Mouse (Mus musculus) heart, postnatal 25 days (tissue): Measurements from ENCODE around the gene A630023A22Rik. TPM values are rescaled to one million over a fixed set of nuclear protein-coding genes. Genes with fewer than 3 reads are reported as not detected.

Experiments used
- DNase-seq: peaks from one replicate; pipeline ENCODE4 v3.0.0; 2022; ENCODE audit warnings: low spot score
- intact Hi-C: fragments of 180-260 bp; cut with DNase I; formaldehyde crosslinking; loops from one replicate; pipeline ENCODE4 v1.15.1; 2025
- total RNA-seq, 2 experiments: library from RNA; stranded (reverse); gene quantifications; 2 replicates each; pipeline ENCODE4 v1.2.3; 2021

Gene A630023A22Rik
- not detected for total RNA-seq

DNA sequence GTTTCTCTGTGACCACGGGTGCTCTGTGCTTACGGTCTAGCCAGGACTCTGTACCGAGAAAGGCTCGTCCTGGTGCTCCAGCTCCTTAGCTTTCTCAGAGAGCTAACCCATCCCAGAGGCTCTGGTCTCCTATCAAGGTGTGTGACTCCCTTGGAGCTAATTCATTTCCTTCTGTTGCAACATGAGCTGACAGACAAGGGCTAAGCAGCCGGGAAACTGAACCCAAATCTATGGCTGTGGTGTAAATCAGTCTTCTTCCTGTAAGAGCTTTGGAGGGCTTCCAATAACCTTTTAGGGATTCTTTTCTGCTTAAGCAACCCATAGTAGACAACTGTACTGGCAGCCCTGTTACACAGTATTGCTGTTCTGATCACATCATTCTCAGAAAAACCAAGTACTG lies at the start of gene A630023A22Rik:
A630023A22Rik (minus strand) TSS at position 154 of the 400 bp plus-strand sequence.
- intact Hi-C loops: no loop called here
- no peak for DNase-seq

DNA sequence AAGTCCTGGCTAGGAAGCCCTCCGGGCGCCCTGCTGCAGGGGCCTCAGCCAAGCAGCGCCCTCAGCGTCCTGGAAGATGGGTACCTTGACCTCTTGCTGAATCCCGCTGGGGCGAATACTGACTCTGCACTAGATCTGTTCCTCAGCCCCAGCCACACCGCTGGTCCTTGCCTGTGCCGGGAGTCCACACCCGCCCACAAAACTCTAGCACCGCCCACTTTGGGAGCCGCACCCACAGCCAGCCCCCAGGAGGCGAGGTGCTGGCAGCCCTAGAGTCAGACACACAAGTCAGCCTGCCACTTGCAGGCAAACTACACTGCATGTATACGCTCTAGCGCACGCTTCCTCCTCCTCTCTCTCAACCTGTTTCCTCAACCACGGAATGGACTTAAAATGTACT lies 49.8 kb upstream of the A630023A22Rik start, which contains the start of gene Npy4r:
Npy4r (minus strand) TSS at position 148 of the 400 bp plus-strand sequence.
- DNase-seq: peak; percentile 40
- intact Hi-C loops: loop anchor here (5.0 kb wide), 1 partner anchor 45 kb away; no protein-coding TSS in a partner anchor

DNA sequence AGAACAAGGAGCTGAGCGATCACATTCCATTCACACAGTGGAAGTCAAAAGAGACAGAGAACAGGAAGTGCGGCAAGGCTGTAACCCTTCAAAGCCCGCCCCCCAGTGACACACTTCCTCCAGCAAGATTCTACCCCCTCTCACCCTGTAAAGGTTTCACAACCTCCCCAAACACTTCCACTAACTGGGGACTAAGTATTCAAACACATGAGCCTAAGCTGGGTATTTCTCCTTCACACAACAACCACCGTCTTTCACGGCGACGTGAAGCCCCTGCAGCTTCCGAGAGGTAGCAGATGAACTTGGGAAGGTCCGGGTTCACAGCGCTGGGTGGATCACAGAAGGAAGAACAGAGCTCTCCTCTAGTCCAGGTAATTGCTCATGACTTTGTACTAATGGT lies 40.4 kb upstream of the A630023A22Rik start:
- intact Hi-C loops: no loop called here

DNA sequence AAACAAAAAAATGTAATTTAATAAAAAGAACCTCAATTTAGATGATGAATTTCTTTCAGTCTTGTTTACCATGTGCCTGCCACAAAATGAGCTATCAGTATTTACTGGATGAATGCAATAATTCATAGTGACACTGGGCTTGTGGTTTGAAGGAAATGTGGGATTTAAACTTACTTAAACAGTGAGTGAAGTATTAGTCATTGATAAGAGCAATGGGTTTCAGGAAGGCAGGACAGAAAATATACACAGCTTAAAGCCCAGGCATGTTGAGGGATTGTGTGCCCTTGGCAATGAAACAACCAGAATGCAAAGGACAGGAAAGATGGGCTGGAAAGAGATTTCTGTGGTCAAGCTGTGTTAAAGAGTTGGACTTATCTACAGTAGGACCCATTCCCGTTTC lies 39.8 kb upstream of the A630023A22Rik start:
- DNase-seq: no peak
- intact Hi-C loops: no loop called here

More for the DNA sequence above, 40.4 kb upstream of the A630023A22Rik start:
- DNase-seq: no peak

DNA sequence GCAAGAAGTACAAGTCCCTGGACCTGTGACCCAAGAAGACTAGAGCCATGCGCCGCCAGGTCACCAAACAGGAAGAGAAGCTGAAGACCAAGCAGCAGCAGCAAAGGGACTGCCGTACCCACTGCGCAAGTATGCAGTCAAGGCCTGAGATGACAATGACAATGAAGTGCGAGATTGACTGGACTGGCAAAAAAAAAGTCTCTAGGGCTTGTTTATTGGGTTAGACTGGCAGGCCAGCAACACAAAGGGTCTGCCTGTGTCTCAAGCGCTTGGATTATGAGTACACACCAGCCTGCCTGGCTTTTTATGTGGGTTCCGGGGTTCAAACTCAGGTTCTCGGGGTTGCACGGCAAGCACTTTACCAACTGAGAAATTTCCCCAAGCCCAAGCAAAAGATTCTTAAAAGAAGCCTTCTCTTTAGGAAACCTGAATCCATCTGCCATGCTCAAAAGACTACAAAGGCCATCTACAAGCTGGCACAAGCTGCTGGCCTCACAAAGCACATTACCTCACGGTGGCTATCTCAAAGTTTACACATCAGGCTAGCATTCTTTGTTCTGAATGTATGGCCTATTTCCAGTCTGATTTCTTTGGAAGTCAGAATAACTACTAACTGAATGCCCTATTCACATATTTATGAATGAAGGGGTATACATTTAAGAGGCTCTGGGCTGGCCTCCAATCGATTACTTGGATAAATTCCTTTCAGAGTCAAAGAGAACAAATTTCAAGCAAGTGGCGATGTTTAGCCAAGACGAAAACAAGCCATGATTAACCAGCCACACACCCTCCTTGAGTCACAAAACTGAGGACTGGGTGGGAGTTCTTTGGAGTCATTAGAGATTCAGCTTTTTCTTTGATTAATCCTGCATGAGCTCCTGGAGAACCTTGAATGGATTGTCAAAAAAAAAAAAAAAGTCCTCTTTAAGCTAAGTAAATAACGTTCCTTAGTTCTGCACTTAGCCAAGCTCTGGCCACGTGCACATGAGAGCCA lies 37.4 kb upstream of the A630023A22Rik start:
- DNase-seq: no peak
- intact Hi-C loops: no loop called here

DNA sequence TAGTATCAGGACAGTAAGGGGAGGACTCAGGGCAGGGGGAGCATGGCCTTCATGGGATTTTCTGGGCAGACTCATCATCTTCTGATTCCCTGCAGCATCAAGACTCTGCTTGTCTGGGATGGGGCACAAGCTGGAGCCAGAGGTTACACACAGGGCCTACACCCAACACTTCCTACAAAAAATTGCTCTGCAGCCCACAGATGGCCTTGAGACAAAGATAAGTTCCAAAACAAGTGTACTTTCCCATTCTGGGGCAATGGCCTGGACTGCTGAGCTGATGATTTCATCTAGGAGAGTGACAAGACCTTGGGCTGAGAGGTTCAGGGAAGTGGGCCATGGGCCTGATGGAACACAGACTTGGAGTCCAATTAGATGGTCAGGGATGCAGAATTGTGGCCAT lies 32.8 kb upstream of the A630023A22Rik start:
- intact Hi-C loops: no loop called here
- no peak for DNase-seq

DNA sequence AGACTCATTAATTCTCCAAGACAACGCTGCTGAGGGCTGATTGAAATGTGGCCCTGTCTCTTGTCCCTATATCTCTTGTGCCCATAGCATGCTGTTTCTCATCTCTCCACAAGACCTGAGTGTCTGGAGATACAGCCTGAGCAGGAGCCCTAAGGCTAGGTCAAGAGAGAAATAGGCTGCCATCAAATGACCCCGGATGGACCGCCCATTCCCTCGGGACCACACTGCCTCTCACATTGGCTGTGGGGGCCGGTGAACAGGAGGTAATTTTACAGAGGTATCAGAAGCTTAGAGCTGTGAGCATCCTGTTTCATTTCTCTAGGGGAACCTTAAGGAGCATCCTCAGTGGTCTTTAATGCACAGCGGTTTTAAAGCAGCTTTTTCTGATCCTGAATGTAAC lies 28.7 kb upstream of the A630023A22Rik start:
- intact Hi-C loops: no loop called here
- DNase-seq: no peak

DNA sequence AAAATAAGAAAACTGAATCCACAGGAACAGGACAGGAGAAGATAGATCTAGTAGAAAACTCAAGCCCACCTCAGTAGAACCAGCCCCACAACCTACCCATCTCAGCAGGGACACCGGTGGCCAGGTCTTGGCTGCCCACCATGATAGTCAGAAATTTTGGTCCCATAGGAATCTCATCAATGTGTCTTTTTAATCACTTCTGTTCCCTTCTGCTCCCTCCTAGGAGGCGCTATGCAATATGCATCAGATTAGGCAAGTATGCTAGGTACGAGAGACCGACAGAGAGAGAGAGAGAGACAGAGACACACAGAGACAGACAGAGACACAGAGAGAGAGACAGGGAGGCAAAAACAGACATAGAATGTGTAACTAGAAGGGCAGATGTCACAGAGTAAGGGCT lies 19.1 kb upstream of the A630023A22Rik start:
- no peak for DNase-seq
- intact Hi-C loops: no loop called here

DNA sequence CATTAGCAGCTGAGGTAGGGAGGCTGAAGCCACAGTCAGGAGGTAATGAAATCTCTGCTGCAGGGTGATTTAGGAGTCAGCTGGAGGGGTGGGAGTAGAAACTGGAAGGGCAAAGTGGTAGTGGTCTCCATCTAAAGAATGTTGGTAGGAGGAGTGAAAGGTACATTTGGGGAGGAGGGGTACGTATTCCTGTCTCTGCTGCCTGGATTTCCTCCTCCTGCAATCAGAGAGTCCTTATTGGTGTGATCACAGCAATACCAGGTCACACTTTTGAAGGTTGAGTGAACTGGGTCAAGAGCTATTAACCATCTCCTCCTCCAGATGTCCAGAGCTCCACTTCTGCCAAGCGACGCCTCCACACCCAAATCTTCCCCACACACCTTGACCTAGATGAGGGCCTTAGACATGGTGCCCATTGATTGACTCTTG lies 18.4 kb upstream of the A630023A22Rik start:
- intact Hi-C loops: no loop called here
- no peak for DNase-seq

DNA sequence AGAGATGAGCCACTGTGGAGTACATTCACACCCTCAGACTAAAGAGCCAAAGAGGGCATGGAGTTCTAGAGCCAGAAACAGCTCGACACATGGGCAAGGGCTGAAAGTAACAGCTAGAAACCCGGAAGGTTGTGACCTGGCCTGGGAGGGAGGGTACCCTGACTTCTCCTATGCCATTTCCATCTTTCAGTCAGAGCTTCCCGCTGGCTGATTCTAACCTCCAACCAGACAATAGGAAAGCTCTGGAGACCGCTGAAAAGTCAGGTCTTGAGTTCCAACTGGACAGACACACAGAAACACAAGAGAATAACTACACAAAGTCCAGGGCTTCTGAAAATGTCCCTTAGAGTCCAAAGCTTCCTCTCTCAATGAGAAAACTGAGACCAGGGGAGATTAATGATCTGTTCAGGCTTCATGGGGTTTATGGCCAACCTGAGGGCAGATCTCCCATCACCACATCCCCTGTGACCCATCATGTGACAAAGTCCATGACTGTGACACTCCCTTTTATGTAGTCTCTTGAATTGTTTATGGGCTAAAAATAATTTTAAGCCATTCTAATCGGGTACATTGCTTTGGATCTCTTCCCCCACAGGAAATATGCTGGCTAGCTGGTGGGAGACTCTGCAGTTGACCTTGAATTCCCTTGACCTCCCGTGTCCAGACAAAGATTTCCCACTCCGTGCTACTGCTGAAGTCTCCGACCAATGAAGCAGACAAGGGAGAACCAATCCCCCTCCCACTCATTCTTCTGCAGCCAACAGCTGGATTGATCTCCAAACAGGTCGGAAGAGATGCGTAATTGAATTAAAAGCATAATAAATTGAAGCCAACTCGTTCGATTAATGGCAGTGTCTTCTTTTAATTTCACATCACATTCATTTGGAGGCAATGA lies 17.7 kb upstream of the A630023A22Rik start:
- DNase-seq: no peak
- intact Hi-C loops: no loop called here

DNA sequence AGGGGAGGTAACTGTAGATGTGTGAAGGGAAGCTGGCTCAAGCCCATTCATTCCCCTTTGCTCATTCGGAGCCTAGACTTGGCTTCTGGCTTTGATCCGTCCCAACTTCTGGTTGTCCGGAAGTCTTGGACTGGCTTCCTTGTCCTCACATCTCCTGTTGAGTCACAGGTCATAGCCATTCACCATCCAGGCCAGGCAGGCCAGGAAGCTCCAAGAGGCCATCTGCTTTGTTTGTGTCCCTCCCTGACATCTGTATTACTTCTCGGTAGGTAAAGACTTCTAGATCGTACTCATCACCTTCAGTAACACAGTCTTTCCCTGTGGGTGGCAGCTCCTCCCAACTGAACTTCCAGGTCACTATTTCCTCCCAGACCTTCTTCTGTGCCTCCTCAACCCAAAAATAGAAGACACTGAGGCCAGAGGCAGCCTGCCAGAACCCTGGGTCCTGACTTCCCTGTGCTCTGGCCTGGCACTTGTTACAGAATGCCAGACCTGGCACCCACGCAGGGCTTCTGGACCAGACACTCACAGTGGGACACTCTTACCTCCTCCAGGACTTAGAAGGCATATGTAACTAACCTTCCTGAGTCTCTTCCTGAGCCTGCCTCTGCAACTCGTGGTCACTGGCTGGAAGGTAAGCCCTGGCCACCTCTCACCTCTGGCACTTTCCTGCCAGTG lies 16.6 kb upstream of the A630023A22Rik start:
- DNase-seq: no peak
- intact Hi-C loops: no loop called here

DNA sequence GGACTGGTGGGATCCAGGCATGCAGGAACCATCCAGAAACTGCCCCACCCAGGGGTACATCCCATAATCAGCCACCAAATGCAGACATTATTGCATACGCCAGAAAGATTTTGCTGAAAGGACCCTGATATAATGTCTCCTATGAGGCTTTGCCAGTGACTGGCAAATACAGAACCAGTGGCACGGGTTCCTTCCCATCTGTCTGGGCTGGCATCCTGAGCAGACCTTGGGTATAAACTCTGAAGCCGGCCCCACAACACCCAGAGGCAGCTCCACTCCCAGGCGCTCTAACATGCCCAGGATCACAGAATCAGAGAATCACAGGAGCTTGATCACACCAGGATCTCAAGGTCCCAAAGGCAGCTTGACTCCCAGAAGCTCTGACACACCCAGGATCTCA lies 11.8 kb upstream of the A630023A22Rik start:
- intact Hi-C loops: no loop called here
- no peak for DNase-seq

DNA sequence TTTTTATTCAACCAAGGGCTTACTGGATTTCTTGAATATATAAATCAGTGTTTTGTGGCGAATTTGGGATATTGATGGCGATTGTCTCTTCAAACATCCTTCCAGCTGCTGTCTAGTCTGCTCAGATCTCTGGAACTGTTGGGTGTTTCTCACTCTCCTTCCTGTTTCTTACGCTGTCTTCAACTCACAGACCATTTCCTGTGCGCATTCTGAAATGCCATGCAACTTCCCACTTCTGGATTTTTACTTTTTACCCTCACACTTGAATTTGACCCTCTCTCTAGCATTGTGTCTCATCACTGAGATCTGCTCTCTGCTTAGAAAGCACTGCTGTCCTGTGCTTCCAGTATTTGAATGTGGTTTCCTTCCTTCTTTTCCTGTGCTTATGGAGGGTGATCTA lies 5.0 kb upstream of the A630023A22Rik start:
- DNase-seq: no peak
- intact Hi-C loops: loop anchor here (5.0 kb wide), 1 partner anchor 45 kb away; the partner anchor contains the start of gene Npy4r

DNA sequence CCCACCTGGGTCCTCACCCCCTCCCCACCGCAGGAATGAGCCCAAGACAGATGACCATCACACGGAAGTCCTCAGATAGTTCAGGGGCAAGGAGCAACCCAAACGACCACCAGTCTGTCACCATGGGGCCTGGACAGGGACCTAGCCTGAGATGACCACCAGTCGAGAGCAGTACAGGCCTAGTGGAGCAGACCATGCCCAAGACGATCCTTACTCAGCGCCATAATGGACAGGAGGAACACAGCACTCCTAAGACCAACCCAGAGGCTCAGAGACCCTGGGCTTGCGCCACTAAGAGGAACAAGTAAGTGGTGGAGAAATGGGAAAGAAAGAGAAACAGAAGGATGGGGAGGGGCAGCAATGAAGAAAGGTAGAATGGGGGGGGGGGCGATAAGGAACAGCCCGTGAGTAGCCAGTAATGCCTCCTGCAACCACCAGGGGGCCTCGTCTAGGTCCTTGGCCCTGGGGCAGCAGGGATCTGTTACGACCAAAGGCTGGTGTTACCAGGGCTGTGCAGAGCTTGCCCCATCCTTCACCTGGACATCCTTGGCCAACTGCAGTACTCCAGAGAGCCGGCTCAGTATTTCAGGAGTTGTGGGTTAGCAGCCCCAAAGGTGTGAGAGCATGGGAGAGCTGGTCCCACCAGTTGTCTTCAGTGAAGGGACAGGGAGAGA lies 4.0 kb upstream of the A630023A22Rik start:
- no peak for DNase-seq
- intact Hi-C loops: loop anchor here (5.0 kb wide), 1 partner anchor 46 kb away; the partner anchor contains the start of gene Npy4r

DNA sequence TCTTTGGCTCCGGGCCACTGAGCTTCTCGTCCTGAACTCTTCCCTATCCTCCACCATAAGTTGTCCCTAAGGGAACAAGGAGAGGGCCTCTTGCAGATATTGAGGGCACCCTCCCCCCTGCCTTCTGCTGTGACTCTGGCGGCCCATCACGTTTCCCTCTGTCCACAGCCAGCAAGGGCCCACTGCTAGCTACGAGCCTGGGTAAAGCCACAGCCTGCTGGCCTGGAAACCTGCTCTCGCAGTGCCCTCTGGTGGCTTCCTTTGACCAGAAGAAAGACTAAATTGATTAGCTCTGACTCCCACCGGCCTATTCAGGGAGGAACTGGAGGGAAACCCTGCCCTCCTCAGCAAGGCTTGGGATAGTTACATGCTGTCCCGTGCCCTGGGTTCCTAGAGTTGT lies 2.3 kb upstream of the A630023A22Rik start:
- intact Hi-C loops: loop anchor here (1.0 to 5.0 kb wide), 3 partner anchors 25 to 146 kb away; partner anchors contain the start of gene Npy4r
- DNase-seq: peak; percentile 51

DNA sequence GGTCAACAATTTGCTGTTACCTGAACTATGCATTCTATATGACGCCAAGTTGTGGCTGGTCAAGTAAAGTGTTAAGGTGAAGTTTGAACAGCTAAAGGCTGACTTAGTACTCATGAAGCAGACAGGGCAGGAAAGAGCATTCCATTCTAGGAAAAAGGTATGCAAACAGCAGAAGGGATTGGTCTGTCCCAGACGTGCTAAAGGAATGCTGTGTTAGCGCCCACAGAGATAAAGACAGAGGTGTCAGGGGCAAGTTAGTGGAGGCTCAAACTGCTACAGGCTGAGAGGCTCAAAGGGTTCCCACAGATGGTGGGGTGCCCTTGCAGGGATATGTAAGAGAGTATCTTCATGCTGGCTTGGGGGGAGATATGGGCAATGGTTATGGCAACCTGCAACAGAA lies 1.3 kb upstream of the A630023A22Rik start:
- intact Hi-C loops: loop anchor here (1.0 to 2.0 kb wide), 2 partner anchors 24 to 145 kb away; no protein-coding TSS in a partner anchor
- DNase-seq: no peak

DNA sequence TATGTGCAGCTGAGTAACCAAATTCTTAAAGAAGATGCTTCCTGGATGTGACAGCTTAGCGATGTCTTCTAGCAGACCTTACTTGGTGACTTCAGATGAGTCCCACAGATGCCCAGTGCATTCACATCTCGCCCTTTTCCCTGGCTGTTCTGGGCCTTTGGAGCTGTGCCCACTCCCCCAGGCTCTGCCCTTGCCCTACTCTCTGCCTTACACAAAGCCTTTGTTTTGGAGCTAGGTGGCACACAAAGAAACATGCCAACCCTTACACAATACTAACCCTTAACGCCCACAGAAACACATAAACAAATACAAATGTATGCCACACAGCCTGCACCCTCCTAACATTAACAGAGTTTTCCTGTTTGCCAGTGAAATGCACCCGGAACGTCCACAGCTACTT lies 6.4 kb downstream of the A630023A22Rik start:
- DNase-seq: no peak
- intact Hi-C loops: no loop called here

DNA sequence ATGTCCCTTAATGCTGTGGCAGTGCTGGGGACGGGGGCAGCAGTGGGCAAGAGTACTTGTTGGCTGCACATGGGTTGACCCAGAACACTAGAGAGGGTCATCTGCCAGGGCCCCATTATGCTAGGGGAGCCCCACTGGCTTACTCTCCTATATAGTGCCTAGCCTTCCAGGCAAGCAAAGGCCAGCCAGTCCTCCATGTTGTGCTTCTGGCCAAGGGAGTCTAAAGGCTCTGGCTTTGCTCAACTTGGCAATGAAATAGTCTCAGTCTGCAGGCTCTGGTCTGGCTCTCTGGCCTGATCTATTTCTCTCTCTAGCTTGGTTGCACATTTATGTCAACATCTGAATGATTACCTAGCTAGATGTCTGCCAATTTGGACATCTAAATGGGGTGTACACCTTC lies 9.7 kb downstream of the A630023A22Rik start:
- intact Hi-C loops: no loop called here
- DNase-seq: no peak

DNA sequence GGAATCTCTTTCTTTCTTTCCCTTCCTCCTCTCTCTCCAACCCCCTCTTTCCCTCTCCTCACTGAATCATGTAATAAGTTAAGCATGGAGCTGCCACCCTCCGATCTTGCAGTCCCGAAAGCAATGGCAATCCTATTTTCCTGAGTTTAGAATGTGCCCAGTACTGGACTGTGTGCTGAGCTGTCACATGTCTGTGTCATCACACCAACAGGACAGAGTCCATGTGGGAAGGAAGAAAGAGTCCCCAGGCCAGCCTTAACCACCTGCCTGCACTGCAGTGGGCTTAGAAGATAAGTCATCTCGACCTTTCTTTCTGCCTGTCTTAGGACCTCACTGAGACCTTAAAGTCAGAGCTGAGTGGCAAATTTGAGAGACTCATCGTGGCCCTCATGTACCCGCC lies 11.1 kb downstream of the A630023A22Rik start:
- intact Hi-C loops: no loop called here
- DNase-seq: no peak
